Mouse (Mus musculus) E14TG2a.4 (cell line): Measurements from ENCODE around the gene Usp6nl.

Source experiments
- H3K27me3 ChIP-seq: 2 replicates; pipeline ENCODE4 v1.6.1; 2014; ENCODE audit warnings: low read length, control low read depth; ENCODE audit not compliant: insufficient read depth
- H3K36me3 ChIP-seq: 2 replicates; pipeline ENCODE4 v1.6.1; 2014; ENCODE audit warnings: low read length, control low read depth; ENCODE audit not compliant: insufficient read depth
- H3K4me1 ChIP-seq: replicated peaks from 2 replicates; pipeline ENCODE4 v1.6.1; 2014; ENCODE audit warnings: low read depth, low read length, control low read depth
- H3K4me3 ChIP-seq: replicated peaks from 2 replicates; pipeline ENCODE4 v1.5.1; 2014; ENCODE audit warnings: mild to moderate bottlenecking, low read length
- H3K9me3 ChIP-seq: 2 replicates; pipeline ENCODE4 v1.6.1; 2014; ENCODE audit warnings: low read length, control low read depth
- CTCF ChIP-seq: conservative IDR thresholded peaks from 2 replicates; pipeline ENCODE4 v1.5.1; 2014; ENCODE audit warnings: low read length
- NANOG ChIP-seq: IDR thresholded peaks from 2 replicates; pipeline ENCODE4 v1.6.1; 2014; ENCODE audit warnings: borderline replicate concordance, low read length, mixed read lengths
- POU5F1 ChIP-seq: IDR thresholded peaks from 2 replicates; pipeline ENCODE4 v1.6.1; 2014; ENCODE audit warnings: low read length, borderline replicate concordance

Usp6nl gene

GRCm38 (mm10) chr2:6338031-6338629, 15.7 kb downstream of the Usp6nl start:
- TF ChIP-seq POU5F1 (no peak), NANOG (no peak), CTCF (no peak)
- Histone ChIP-seq H3K27me3 (no peaks in the 10 kb centered on the region), H3K4me3 (no peak overlapping the region), H3K9me3 (no peaks in the 10 kb centered on the region), H3K4me1 (peaks cover 11% of the 10 kb centered on the region), H3K36me3 (no peaks in the 10 kb centered on the region)

- Histone ChIP-seq H3K4me1 (peaks cover 14% of the 10 kb centered on the region), H3K9me3 (no peaks in the 10 kb centered on the region), H3K27me3 (no peaks in the 10 kb centered on the region), H3K4me3 (no peak overlapping the region), H3K36me3 (no peaks in the 10 kb centered on the region)
- TF ChIP-seq NANOG = no peak
- TF ChIP-seq CTCF = no peak
- TF ChIP-seq POU5F1 = no peak
Observed at GRCm38 (mm10) chr2:6340439-6340838, 18.0 kb downstream of the Usp6nl start.

- H3K9me3 ChIP-seq = no peaks in the 10 kb centered on the region
- H3K36me3 ChIP-seq = no peaks in the 10 kb centered on the region
- H3K4me1 ChIP-seq = peaks cover 14% of the 10 kb centered on the region
- no peak overlapping the region for H3K4me3 ChIP-seq
- no peaks in the 10 kb centered on the region for H3K27me3 ChIP-seq
- TF ChIP-seq CTCF (no peak), POU5F1 (no peak), NANOG (no peak)
Observed at GRCm38 (mm10) chr2:6341496-6341895, 19.0 kb downstream of the Usp6nl start.

DNA sequence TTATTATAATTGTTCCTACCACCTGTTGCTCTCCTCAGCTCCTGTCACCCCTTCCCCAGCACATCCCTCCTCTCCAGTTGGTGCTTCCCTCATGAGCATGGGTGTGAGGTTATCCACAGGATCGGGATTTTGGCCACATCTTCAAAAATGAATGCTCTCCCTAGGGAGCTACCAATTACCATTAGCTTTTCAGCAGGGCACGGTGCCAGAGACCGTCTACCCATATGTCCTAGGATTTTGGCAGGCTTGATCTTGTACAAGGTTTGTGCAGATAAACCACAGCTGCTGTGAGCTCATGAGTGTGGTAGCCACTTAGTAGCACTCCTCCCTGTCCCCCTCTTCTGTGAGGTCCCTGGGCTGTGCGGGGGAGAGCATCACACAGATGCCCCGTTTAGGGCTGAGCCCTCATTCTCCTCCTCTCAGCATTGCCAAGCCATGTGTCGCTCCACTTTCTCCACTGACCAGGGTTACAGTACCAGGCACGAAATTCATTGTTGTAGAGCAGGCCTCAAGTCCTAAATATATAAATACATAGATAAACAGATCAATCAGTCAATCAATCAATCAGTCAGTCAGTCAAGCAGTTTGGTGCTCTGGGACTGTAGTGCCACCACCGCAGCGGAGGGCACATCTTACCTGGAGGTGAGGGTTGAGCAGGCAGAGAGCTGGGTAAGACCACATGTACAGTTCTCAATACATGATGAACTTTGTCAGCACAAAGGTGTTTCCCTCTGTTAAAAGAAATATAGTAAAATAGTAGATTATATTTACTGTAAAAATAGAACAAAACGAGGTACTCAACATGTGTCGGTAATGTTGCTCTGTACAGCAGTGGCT, 27.0 kb downstream of the Usp6nl start:
- H3K4me3 ChIP-seq = no peak overlapping the region
- TF ChIP-seq POU5F1 (no peak), CTCF (no peak), NANOG (no peak)
- H3K9me3 ChIP-seq = no peaks in the 10 kb centered on the region
- H3K36me3 ChIP-seq = peaks cover 3% of the 10 kb centered on the region; the same call in 1 of the 2 replicates
- H3K27me3 ChIP-seq = no peaks in the 10 kb centered on the region
- H3K4me1 ChIP-seq = peaks cover 28% of the 10 kb centered on the region

- Histone ChIP-seq H3K4me1 (peaks cover 27% of the 10 kb centered on the region), H3K4me3 (no peak overlapping the region), H3K27me3 (no peaks in the 10 kb centered on the region), H3K9me3 (no peaks in the 10 kb centered on the region), H3K36me3 (peaks cover 3% of the 10 kb centered on the region; the same call in 1 of the 2 replicates)
- TF ChIP-seq CTCF (no peak), NANOG (no peak), POU5F1 (no peak)
Observed at GRCm38 (mm10) chr2:6350164-6350563, 27.7 kb downstream of the Usp6nl start.

DNA sequence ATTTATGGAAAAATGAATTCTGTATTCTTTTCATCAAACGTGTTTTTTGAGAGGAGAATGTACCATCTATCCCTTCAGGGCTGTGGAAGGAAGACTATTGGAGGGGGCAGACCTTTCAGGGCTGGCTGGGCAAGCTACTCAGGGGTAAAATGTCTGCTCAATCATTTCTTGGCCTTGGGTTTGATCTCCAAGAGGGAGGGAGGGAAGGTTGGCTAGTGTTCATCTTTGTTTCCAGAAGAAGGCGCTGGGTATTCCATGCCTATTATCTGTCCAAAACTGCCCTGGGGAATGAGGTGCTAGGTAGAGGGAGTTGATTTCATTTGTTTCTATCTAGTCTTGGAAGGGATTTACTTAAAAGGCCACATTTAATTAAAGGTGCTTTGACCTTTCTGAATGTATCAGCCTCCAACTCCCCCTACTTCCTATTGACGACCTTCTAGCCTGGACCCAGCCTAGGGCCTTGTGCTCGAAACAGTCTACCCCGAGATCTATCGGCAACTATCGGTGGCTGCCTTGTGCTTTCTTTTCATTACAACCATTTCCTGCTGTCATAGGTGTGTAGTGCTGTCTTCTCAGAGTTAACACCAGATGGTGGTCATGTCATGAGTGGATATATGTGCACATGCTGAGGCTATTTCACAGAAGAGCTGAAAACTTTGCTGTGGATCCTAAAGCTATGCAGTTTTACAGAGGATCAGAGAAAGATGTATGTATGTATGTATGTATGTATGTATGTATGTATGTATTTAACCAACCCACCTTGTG, 28.6 kb downstream of the Usp6nl start:
- no peak overlapping the region for H3K4me3 ChIP-seq
- peaks cover 3% of the 10 kb centered on the region; the same call in 1 of the 2 replicates for H3K36me3 ChIP-seq
- H3K9me3 ChIP-seq = no peaks in the 10 kb centered on the region
- H3K4me1 ChIP-seq = peaks cover 29% of the 10 kb centered on the region
- TF ChIP-seq POU5F1 (no peak), NANOG (no peak), CTCF (no peak)
- H3K27me3 ChIP-seq = no peaks in the 10 kb centered on the region

DNA sequence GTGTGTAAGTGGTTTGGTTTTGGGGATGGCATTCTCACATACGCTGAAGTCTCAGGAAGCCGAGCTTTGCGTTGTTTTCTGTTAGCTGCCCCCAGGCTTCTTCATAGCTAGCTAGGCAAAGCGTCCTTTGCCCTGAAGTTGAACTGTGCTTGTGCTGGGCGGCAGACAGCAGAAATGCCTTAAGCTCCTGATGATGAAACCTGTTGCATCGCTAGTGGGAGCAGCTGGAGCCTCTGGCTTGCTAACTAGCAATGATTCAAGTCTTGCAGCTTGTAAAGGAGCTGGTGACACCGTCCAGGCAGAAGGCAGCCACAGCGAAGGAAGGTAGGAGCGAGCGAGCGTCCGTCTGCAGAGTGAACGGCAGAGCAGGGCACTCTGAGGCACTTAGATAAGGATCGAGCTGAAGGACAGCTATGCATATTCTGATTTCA, 30.1 kb downstream of the Usp6nl start:
- Histone ChIP-seq H3K36me3 (peaks cover 3% of the 10 kb centered on the region; the same call in 1 of the 2 replicates), H3K4me1 (peaks cover 42% of the 10 kb centered on the region), H3K9me3 (no peaks in the 10 kb centered on the region), H3K27me3 (no peaks in the 10 kb centered on the region), H3K4me3 (no peak overlapping the region)
- TF ChIP-seq CTCF (no peak), POU5F1 (no peak), NANOG (no peak)

GRCm38 (mm10) chr2:6353060-6353459, 30.6 kb downstream of the Usp6nl start:
- Histone ChIP-seq H3K36me3 (peaks cover 3% of the 10 kb centered on the region; the same call in 1 of the 2 replicates), H3K4me3 (no peak overlapping the region), H3K4me1 (peaks cover 47% of the 10 kb centered on the region), H3K9me3 (no peaks in the 10 kb centered on the region), H3K27me3 (no peaks in the 10 kb centered on the region)
- TF ChIP-seq CTCF (no peak), POU5F1 (no peak), NANOG (no peak)

DNA sequence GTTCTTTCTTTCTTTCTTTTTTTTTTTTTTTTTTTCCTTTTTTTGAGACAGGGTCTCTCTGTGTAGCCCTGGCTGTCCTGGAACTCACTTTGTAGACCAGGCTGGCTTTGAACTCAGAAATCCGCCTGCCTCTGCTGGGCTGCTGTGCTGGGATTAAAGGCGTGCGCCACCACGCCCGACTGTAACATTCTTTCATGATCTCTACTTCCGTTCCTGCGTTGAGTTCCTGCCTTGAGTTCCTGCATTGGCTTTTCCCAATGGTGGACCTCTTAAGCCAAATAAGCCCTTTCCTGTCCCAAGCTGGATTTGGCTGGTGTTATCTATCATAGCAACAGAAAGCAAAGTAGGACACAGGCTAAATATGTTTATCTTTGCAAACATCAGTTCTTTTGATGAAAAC, 34.8 kb downstream of the Usp6nl start:
- Histone ChIP-seq H3K36me3 (no peaks in the 10 kb centered on the region), H3K4me3 (no peak overlapping the region), H3K4me1 (peaks cover 57% of the 10 kb centered on the region), H3K9me3 (no peaks in the 10 kb centered on the region), H3K27me3 (no peaks in the 10 kb centered on the region)
- TF ChIP-seq POU5F1 (no peak), NANOG (peak; percentile 26; the same call in 1 of the 2 replicates), CTCF (no peak)
